Mouse (Mus musculus) megakaryocyte, embryonic 14.5 days (primary cell): Measurements from ENCODE around the gene Cd320.

ENCODE experiments used
- FLI1 ChIP-seq: IDR thresholded peaks from 2 replicates; pipeline ENCODE4 v1.6.1; 2012; ENCODE audit warnings: low read length, inconsistent platforms, mixed read lengths
- GATA1 ChIP-seq: IDR thresholded peaks from 3 replicates; pipeline ENCODE4 v1.6.1; 2012; ENCODE audit warnings: mixed read lengths, low read length, inconsistent platforms, borderline replicate concordance

GRCm38 (mm10) chr17:33890533-33891059 lies 47.7 kb downstream of the Cd320 start, which contains the start of gene Kifc1:
- TF ChIP-seq FLI1 (peak; percentile 75), GATA1 (no peak)
